Mouse (Mus musculus) myocyte (in vitro differentiated cells): Measurements from ENCODE around the gene Cntn1. TPM values are rescaled to one million over a fixed set of nuclear protein-coding genes. Genes with fewer than 3 reads are reported as not detected.
A peak's percentile ranks its signal among the peaks of the same experiment; 100 is the strongest.

Experiments used
- H3K27me3 ChIP-seq: one replicate; pipeline ENCODE4 v1.6.1; 2011; ENCODE audit not compliant: control insufficient read depth, insufficient read depth, insufficient read length
- H3K36me3 ChIP-seq: one replicate; pipeline ENCODE4 v1.6.1; 2011; ENCODE audit not compliant: control insufficient read depth, insufficient read depth
- H3K4me2 ChIP-seq: one replicate; pipeline ENCODE4 v1.6.1; 2011; ENCODE audit warnings: low read depth, control low read depth
- H3K4me3 ChIP-seq: one replicate; pipeline ENCODE4 v1.5.1; 2011; ENCODE audit warnings: mild to moderate bottlenecking, control low read depth, moderate library complexity
- H3K79me2 ChIP-seq: one replicate; pipeline ENCODE4 v1.6.1; 2011; ENCODE audit not compliant: control insufficient read depth, insufficient read depth
- H3ac ChIP-seq: one replicate; pipeline ENCODE4 v1.6.1; 2011; ENCODE audit not compliant: control insufficient read depth, insufficient read length
- CEBPB ChIP-seq: IDR thresholded peaks from 2 replicates; pipeline ENCODE4 v1.6.1; 2011; ENCODE audit warnings: mild to moderate bottlenecking, moderate library complexity; ENCODE audit not compliant: poor library complexity, insufficient read depth, severe bottlenecking
- E2F4 ChIP-seq: IDR thresholded peaks from one replicate; pipeline ENCODE4 v1.6.1; 2011; ENCODE audit warnings: mild to moderate bottlenecking, control low read depth, moderate library complexity; ENCODE audit not compliant: insufficient read depth
- MAX ChIP-seq: IDR thresholded peaks from one replicate; pipeline ENCODE4 v1.6.1; 2011; ENCODE audit warnings: low read depth, mild to moderate bottlenecking, control low read depth
- MYOD1 ChIP-seq, 3 experiments: IDR thresholded peaks; one replicate each; pipeline ENCODE4 v1.6.1; 2011; ENCODE audit warnings: control low read depth in 2 of 3, low read depth in 2 of 3, mild to moderate bottlenecking in 2 of 3, moderate library complexity in 1 of 3; ENCODE audit not compliant: insufficient read length in 2 of 3, control insufficient read depth in 1 of 3
- MYOG ChIP-seq, 3 experiments: IDR thresholded peaks; one replicate each; pipeline ENCODE4 v1.6.1; 2011; ENCODE audit warnings: control low read depth in 2 of 3, low read depth in 2 of 3, mild to moderate bottlenecking in 2 of 3; ENCODE audit not compliant: insufficient read length in 2 of 3, control insufficient read depth in 1 of 3, insufficient read depth in 1 of 3
- POLR2A ChIP-seq: IDR thresholded peaks from one replicate; pipeline ENCODE4 v1.6.1; 2011; ENCODE audit warnings: low read depth, mild to moderate bottlenecking, control low read depth, moderate library complexity; ENCODE audit not compliant: insufficient read length
- POLR2AphosphoS2 ChIP-seq: IDR thresholded peaks from one replicate; pipeline ENCODE4 v1.6.1; 2011; ENCODE audit warnings: low read depth, control low read depth; ENCODE audit not compliant: insufficient read length
- REST ChIP-seq: IDR thresholded peaks from one replicate; pipeline ENCODE4 v1.6.1; 2011; ENCODE audit warnings: mild to moderate bottlenecking, control low read depth, moderate library complexity; ENCODE audit not compliant: insufficient read depth, insufficient read length
- SRF ChIP-seq: IDR thresholded peaks from one replicate; pipeline ENCODE4 v1.6.1; 2011; ENCODE audit warnings: low read depth; ENCODE audit not compliant: control insufficient read depth, insufficient read length
- TCF12 ChIP-seq: IDR thresholded peaks from one replicate; pipeline ENCODE4 v1.6.1; 2011; ENCODE audit warnings: mild to moderate bottlenecking, control low read depth; ENCODE audit not compliant: poor library complexity, insufficient read depth, severe bottlenecking
- TCF3 ChIP-seq: IDR thresholded peaks from one replicate; pipeline ENCODE4 v1.6.1; 2011; ENCODE audit warnings: low read depth, control low read depth; ENCODE audit not compliant: insufficient read length
- USF1 ChIP-seq: IDR thresholded peaks from one replicate; pipeline ENCODE4 v1.6.1; 2011; ENCODE audit warnings: low read depth, mild to moderate bottlenecking, control low read depth, moderate library complexity
- polyA plus RNA-seq: library from polyadenylated mRNA; unstranded; fragments of >200 nt; fragmentation: generic; extraction: Trizol; gene quantifications from one replicate; pipeline ENCODE4 v1.2.1, GENCODE M21; 2012; ENCODE audit warnings: missing spikeins

The Cntn1 gene
- polyA plus RNA-seq, 1 experiment: 0.01 TPM

DNA sequence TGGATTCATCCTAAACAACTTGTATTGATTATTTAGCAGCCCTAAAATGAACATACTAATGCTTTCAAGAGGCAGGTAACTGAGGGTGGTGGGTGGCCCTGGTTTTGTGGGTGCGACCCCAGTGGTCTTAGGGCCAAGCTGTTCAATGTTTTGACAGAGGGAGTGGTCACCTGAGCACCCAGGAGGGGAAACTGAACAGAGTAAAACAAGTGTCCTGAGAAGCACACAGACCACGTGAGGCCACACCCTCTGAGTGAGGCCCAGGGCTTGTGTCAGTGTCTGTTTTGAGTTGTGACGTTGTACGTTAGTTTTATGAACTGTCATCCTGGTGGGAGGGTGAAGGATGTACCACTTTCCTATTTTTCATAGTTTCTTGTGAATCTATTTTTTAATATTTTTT is 227.0 kb downstream of the Cntn1 start:
- no peak overlapping the region for H3ac ChIP-seq
- TF ChIP-seq REST: no peak
- no peak for TF ChIP-seq POLR2A
- peak; percentile 25 for TF ChIP-seq USF1
- H3K79me2 ChIP-seq: no peaks in the 10 kb centered on the region
- no peak overlapping the region for H3K4me2 ChIP-seq
- no peaks in the 10 kb centered on the region for H3K27me3 ChIP-seq
- H3K36me3 ChIP-seq: no peaks in the 10 kb centered on the region
- H3K4me3 ChIP-seq: no peak overlapping the region

DNA sequence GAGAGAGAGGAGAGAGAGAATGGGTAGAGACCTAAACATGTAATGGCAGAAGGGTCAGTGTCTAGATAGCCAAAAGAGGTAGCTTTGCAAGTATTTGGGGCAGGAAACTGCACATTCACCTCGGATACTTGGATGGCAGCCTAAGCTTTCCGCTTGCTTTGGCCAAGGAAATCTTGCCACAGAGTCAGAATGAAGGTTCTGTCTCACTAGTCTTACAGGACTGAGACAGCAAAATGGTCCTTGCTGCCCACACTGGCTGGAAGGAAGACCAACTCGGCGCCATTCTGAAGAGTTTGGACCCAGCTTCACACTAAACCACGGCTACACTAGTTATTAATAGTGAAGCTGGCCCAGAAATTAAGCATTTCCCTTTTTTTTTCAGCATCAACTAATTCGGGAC is 230.0 kb downstream of the Cntn1 start:
- Histone ChIP-seq H3K4me2 (no peak overlapping the region), H3K4me3 (no peak overlapping the region), H3ac (no peak overlapping the region), H3K36me3 (no peaks in the 10 kb centered on the region), H3K79me2 (no peaks in the 10 kb centered on the region), H3K27me3 (no peaks in the 10 kb centered on the region)
- TF ChIP-seq MAX: no peak
- TF ChIP-seq TCF12: no peak
- TF ChIP-seq POLR2A: no peak
- TF ChIP-seq POLR2AphosphoS2: no peak
- TF ChIP-seq REST: no peak
- TF ChIP-seq SRF: no peak

DNA sequence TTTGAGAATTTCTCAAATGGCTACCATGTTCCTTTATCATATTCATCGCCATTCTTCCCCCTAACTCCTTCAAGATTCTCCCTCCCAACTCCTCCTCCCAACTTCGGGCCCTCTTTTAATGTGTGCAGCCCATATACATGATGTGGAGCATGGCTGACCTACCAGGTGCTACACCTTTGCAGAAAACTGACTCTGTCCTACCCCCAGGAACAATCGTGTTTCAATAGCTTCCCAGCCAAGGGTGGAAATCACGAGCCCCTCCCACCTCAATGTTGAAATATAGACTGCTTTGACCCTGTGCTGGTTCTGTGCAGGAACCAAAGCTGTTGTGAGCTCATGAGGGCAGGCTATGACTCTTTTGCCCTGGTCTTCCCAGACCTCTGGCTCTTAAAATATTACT is 236.7 kb downstream of the Cntn1 start:
- no peak overlapping the region for H3ac ChIP-seq
- no peaks in the 10 kb centered on the region for H3K36me3 ChIP-seq
- TF ChIP-seq TCF3 (no peak), POLR2AphosphoS2 (no peak)
- no peak overlapping the region for H3K4me2 ChIP-seq
- H3K79me2 ChIP-seq: no peaks in the 10 kb centered on the region
- no peaks in the 10 kb centered on the region for H3K27me3 ChIP-seq
- H3K4me3 ChIP-seq: no peak overlapping the region

DNA sequence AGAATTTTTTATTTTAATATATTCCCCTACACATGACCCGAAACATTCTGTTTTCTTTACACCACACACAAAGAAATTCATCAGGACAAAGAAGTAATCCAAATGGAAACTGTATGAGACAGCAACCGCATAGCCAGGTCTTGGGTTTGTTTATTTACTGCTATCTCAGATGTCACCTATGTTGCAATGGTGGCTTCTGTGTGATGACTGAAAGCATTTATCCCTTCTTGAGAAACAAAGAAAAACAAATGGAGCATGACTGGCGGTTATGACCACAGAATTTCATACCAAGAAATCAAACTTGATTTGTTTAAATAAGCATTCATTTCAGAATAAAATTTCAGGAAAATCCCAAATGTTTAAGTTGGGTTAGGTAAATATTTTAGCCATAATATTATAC is 245.5 kb downstream of the Cntn1 start:
- no peaks in the 10 kb centered on the region for H3K79me2 ChIP-seq

DNA sequence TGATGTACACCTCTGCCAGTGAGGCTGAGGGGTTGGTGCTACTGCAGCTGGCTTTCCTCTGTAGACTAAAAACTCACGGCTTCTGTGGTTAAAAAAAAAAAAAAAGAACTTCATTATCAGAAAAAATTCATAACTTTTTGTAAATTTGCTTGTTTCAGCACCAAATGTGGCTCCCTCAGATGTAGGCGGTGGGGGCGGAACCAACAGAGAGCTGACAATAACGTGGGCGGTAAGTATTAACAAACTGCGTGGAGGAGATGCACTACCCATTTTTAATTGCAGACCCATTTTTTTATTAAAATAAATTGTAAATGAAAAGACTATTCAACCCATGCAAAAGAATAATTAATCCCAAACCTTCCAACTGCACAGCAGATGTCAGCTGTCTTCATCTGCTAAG is 251.8 kb downstream of the Cntn1 start:
- no peaks in the 10 kb centered on the region for H3K36me3 ChIP-seq
- H3K4me2 ChIP-seq: no peak overlapping the region
- no peaks in the 10 kb centered on the region for H3K79me2 ChIP-seq
- TF ChIP-seq POLR2A (no peak), E2F4 (no peak), REST (no peak), TCF3 (no peak), MYOG (IDR thresholded peaks at IDR 0.05; ENCODE audit: control insufficient read depth in 1 of 3, insufficient read depth in 1 of 3, insufficient read length in 2 of 3, low read depth in 2 of 3) (no peak), POLR2AphosphoS2 (no peak), TCF12 (no peak), SRF (no peak), USF1 (no peak), MAX (no peak)
- H3ac ChIP-seq: no peak overlapping the region
- H3K27me3 ChIP-seq: no peaks in the 10 kb centered on the region
- H3K4me3 ChIP-seq: no peak overlapping the region

More for the DNA sequence above, 245.5 kb downstream of the Cntn1 start:
- Histone ChIP-seq H3K27me3 (no peaks in the 10 kb centered on the region), H3K4me3 (no peak overlapping the region), H3ac (no peak overlapping the region), H3K36me3 (no peaks in the 10 kb centered on the region), H3K4me2 (no peak overlapping the region)
- no peak for TF ChIP-seq MYOD1 (IDR thresholded peaks at IDR 0.05; ENCODE audit: control insufficient read depth in 1 of 3, insufficient read length in 2 of 3, low read depth in 2 of 3)
- TF ChIP-seq SRF: no peak
- no peak for TF ChIP-seq TCF12
- TF ChIP-seq CEBPB: no peak
- TF ChIP-seq POLR2AphosphoS2: no peak
- no peak for TF ChIP-seq USF1
- TF ChIP-seq REST: no peak
- TF ChIP-seq E2F4: no peak
- no peak for TF ChIP-seq POLR2A
- no peak for TF ChIP-seq MAX
- TF ChIP-seq TCF3: no peak
- no peak for TF ChIP-seq MYOG (IDR thresholded peaks at IDR 0.05; ENCODE audit: control insufficient read depth in 1 of 3, insufficient read depth in 1 of 3, insufficient read length in 2 of 3, low read depth in 2 of 3)

DNA sequence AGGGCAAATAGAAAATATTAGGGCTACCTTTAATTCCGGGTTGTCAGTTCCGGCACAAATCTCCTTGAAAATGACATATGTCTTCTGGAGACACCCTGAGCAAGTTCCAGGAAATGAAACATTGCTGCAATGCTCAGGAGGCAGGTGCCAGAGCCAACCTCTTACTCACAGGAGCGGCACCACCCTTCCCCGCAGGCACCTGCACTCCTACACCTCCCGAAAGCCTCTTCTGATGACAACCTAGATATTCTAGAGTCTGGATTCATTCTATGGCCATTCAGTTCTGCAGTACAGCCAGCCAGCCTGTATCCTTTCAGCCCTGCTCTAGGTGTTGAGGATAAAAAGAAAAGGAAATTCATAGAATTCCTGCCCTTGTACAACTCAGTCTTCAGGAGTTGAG is 253.3 kb downstream of the Cntn1 start:
- no peaks in the 10 kb centered on the region for H3K27me3 ChIP-seq
- H3K4me2 ChIP-seq: no peak overlapping the region
- H3K79me2 ChIP-seq: no peaks in the 10 kb centered on the region
- TF ChIP-seq MYOD1 (IDR thresholded peaks at IDR 0.05; ENCODE audit: control insufficient read depth in 1 of 3, insufficient read length in 2 of 3, low read depth in 2 of 3) (no peak), MYOG (IDR thresholded peaks at IDR 0.05; ENCODE audit: control insufficient read depth in 1 of 3, insufficient read depth in 1 of 3, insufficient read length in 2 of 3, low read depth in 2 of 3) (no peak), TCF12 (no peak)
- no peaks in the 10 kb centered on the region for H3K36me3 ChIP-seq
- H3K4me3 ChIP-seq: no peak overlapping the region
- H3ac ChIP-seq: no peak overlapping the region
